Mouse (Mus musculus): ENCODE measurements around the gene Ppm1e. TPM values are rescaled to one million over a fixed set of nuclear protein-coding genes. Genes with fewer than 3 reads are reported as not detected.

Gene Ppm1e
- polyA plus RNA-seq, 1 experiment: 0.70 TPM

- no peak for DNase-seq
- Histone ChIP-seq H3K27me3 (replicated peaks; ENCODE audit: control insufficient read depth, insufficient read depth, low read length) (no peaks in the 10 kb centered on the region), H3K4me1 (ENCODE audit: control insufficient read depth, insufficient read depth, low read length) (no peaks in the 10 kb centered on the region), H3K27ac (ENCODE audit: insufficient read depth, low read depth, low read length) (no peak overlapping the region), H3K36me3 (ENCODE audit: control insufficient read depth, insufficient read depth, low read length) (no peaks in the 10 kb centered on the region), H3K4me3 (ENCODE audit: insufficient read depth, low read depth, low read length) (no peak overlapping the region)
- WGBS: 74% methylated on average over 8 of the region's 8 CpGs
- TF ChIP-seq CTCF (conservative IDR thresholded peaks at IDR 0.05; ENCODE audit: insufficient read depth, insufficient read length, low read depth, low read length) (no peak), POLR2A (IDR thresholded peaks at IDR 0.05; ENCODE audit: low read depth, low read length) (no peak)
Observed at GRCm38 (mm10) chr11:87309329-87310074, 49.3 kb downstream of the Ppm1e start.

GRCm38 (mm10) chr11:87299066-87299465 lies 59.8 kb downstream of the Ppm1e start:
- TF ChIP-seq CTCF (conservative IDR thresholded peaks at IDR 0.05; ENCODE audit: insufficient read depth, insufficient read length, low read depth, low read length) (no peak), POLR2A (IDR thresholded peaks at IDR 0.05; ENCODE audit: low read depth, low read length) (no peak)
- H3K27ac ChIP-seq (ENCODE audit: insufficient read depth, low read depth, low read length): no peak overlapping the region
- no peak for DNase-seq
- H3K36me3 ChIP-seq (ENCODE audit: control insufficient read depth, insufficient read depth, low read length): no peaks in the 10 kb centered on the region
- H3K27me3 ChIP-seq (replicated peaks; ENCODE audit: control insufficient read depth, insufficient read depth, low read length): no peaks in the 10 kb centered on the region
- no peak overlapping the region for H3K4me3 ChIP-seq (ENCODE audit: insufficient read depth, low read depth, low read length)
- no peaks in the 10 kb centered on the region for H3K4me1 ChIP-seq (ENCODE audit: control insufficient read depth, insufficient read depth, low read length)
- 69% methylated on average over 5 of the region's 5 CpGs for WGBS

- H3K4me1 ChIP-seq (ENCODE audit: control insufficient read depth, insufficient read depth, low read length): no peaks in the 10 kb centered on the region
- H3K4me3 ChIP-seq (ENCODE audit: insufficient read depth, low read depth, low read length): no peak overlapping the region
- no peaks in the 10 kb centered on the region for H3K36me3 ChIP-seq (ENCODE audit: control insufficient read depth, insufficient read depth, low read length)
- 74% methylated on average over 6 of the region's 6 CpGs for WGBS
- peak; percentile 12 for DNase-seq
- no peaks in the 10 kb centered on the region for H3K27me3 ChIP-seq (replicated peaks; ENCODE audit: control insufficient read depth, insufficient read depth, low read length)
- no peak for TF ChIP-seq POLR2A (IDR thresholded peaks at IDR 0.05; ENCODE audit: low read depth, low read length)
- no peak for TF ChIP-seq CTCF (conservative IDR thresholded peaks at IDR 0.05; ENCODE audit: insufficient read depth, insufficient read length, low read depth, low read length)
- H3K27ac ChIP-seq (ENCODE audit: insufficient read depth, low read depth, low read length): no peak overlapping the region
Observed at GRCm38 (mm10) chr11:87296467-87296866, 62.4 kb downstream of the Ppm1e start.

- no peak for DNase-seq
- TF ChIP-seq CTCF (conservative IDR thresholded peaks at IDR 0.05; ENCODE audit: insufficient read depth, insufficient read length, low read depth, low read length) (no peak), POLR2A (IDR thresholded peaks at IDR 0.05; ENCODE audit: low read depth, low read length) (no peak)
- no peaks in the 10 kb centered on the region for H3K36me3 ChIP-seq (ENCODE audit: control insufficient read depth, insufficient read depth, low read length)
- H3K4me1 ChIP-seq (ENCODE audit: control insufficient read depth, insufficient read depth, low read length): no peaks in the 10 kb centered on the region
- no peak overlapping the region for H3K4me3 ChIP-seq (ENCODE audit: insufficient read depth, low read depth, low read length)
- H3K27ac ChIP-seq (ENCODE audit: insufficient read depth, low read depth, low read length): no peak overlapping the region
- H3K27me3 ChIP-seq (replicated peaks; ENCODE audit: control insufficient read depth, insufficient read depth, low read length): no peaks in the 10 kb centered on the region
- WGBS: 93% methylated on average over 2 of the region's 2 CpGs
Observed at GRCm38 (mm10) chr11:87295636-87296035, 63.2 kb downstream of the Ppm1e start.

- DNase-seq: peak; percentile 78
- peak overlapping the region; percentile 30; the same call in 1 of the 2 replicates for H3K27ac ChIP-seq (ENCODE audit: insufficient read depth, low read depth, low read length)
- no peaks in the 10 kb centered on the region for H3K36me3 ChIP-seq (ENCODE audit: control insufficient read depth, insufficient read depth, low read length)
- 50% methylated on average over 8 of the region's 8 CpGs for WGBS
- no peak overlapping the region for H3K4me3 ChIP-seq (ENCODE audit: insufficient read depth, low read depth, low read length)
- no peaks in the 10 kb centered on the region for H3K27me3 ChIP-seq (replicated peaks; ENCODE audit: control insufficient read depth, insufficient read depth, low read length)
- H3K4me1 ChIP-seq (ENCODE audit: control insufficient read depth, insufficient read depth, low read length): no peaks in the 10 kb centered on the region; the same call in 1 of the 2 replicates
- no peak for TF ChIP-seq POLR2A (IDR thresholded peaks at IDR 0.05; ENCODE audit: low read depth, low read length)
- no peak for TF ChIP-seq CTCF (conservative IDR thresholded peaks at IDR 0.05; ENCODE audit: insufficient read depth, insufficient read length, low read depth, low read length)
Observed at GRCm38 (mm10) chr11:87289313-87289712, 69.5 kb downstream of the Ppm1e start.

GRCm38 (mm10) chr11:87286194-87286593 lies 72.6 kb downstream of the Ppm1e start:
- no peak overlapping the region for H3K4me3 ChIP-seq (ENCODE audit: insufficient read depth, low read depth, low read length)
- no peaks in the 10 kb centered on the region; the same call in 1 of the 2 replicates for H3K4me1 ChIP-seq (ENCODE audit: control insufficient read depth, insufficient read depth, low read length)
- no peak overlapping the region for H3K27ac ChIP-seq (ENCODE audit: insufficient read depth, low read depth, low read length)
- DNase-seq: no peak
- no peaks in the 10 kb centered on the region for H3K36me3 ChIP-seq (ENCODE audit: control insufficient read depth, insufficient read depth, low read length)
- no peak for TF ChIP-seq POLR2A (IDR thresholded peaks at IDR 0.05; ENCODE audit: low read depth, low read length)
- no peak for TF ChIP-seq CTCF (conservative IDR thresholded peaks at IDR 0.05; ENCODE audit: insufficient read depth, insufficient read length, low read depth, low read length)
- no peaks in the 10 kb centered on the region for H3K27me3 ChIP-seq (replicated peaks; ENCODE audit: control insufficient read depth, insufficient read depth, low read length)
- 78% methylated on average over 2 of the region's 2 CpGs for WGBS

GRCm38 (mm10) chr11:87281907-87282475 lies 76.8 kb downstream of the Ppm1e start:
- 76% methylated on average over 7 of the region's 7 CpGs for WGBS
- no peaks in the 10 kb centered on the region for H3K27me3 ChIP-seq (replicated peaks; ENCODE audit: control insufficient read depth, insufficient read depth, low read length)
- H3K4me1 ChIP-seq (ENCODE audit: control insufficient read depth, insufficient read depth, low read length): no peaks in the 10 kb centered on the region
- no peak overlapping the region for H3K4me3 ChIP-seq (ENCODE audit: insufficient read depth, low read depth, low read length)
- H3K36me3 ChIP-seq (ENCODE audit: control insufficient read depth, insufficient read depth, low read length): no peaks in the 10 kb centered on the region
- no peak overlapping the region for H3K27ac ChIP-seq (ENCODE audit: insufficient read depth, low read depth, low read length)
- no peak for TF ChIP-seq POLR2A (IDR thresholded peaks at IDR 0.05; ENCODE audit: low read depth, low read length)
- TF ChIP-seq CTCF (conservative IDR thresholded peaks at IDR 0.05; ENCODE audit: insufficient read depth, insufficient read length, low read depth, low read length): no peak
- DNase-seq: no peak
